Mouse (Mus musculus) 3134 (cell line): Measurements from ENCODE around the gene Gm10428.

Source experiments
- DNase-seq: peaks from one replicate; pipeline ENCODE4 v3.0.0-alpha.2; 2011; ENCODE audit warnings: low spot score; ENCODE audit not compliant: insufficient read length; ENCODE audit errors: extremely low read depth

Gene Gm10428

DNA sequence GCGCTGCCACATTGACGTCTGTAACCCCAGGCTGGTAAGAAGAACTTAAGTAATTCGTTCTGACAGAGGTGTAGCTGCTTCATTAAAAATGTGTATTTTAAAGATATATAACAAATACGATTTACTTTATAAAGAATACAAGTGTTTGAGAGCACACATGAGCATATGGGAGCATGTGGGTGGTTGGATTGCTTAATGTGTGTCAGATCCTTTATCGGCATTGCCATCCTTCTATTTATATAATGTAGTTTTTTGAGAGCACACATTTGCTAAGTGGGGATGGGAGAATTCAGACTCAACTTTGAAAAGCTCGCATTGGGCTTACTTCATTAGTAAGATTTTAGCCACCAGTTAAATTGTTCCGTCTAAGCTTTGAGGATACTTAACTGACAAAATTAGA, 23.6 kb downstream of the Gm10428 start:
- DNase-seq = no peak

- no peak for DNase-seq
These were observed 36.2 kb downstream of the Gm10428 start, which contains the start of gene Zfp286 for GRCm38 (mm10) chr11:62788935-62789616. Gene Zfp286, minus strand, starts transcription at chr11:62789462.

GRCm38 (mm10) chr11:62789617-62789936, 36.7 kb downstream of the Gm10428 start:
- no peak for DNase-seq
